Mouse (Mus musculus): ENCODE data around the gene Rtl9. TPM values are rescaled to one million over a fixed set of nuclear protein-coding genes. Genes with fewer than 3 reads are reported as not detected.

The Rtl9 gene
- polyA plus RNA-seq (2012; ENCODE audit: insufficient read depth, insufficient read length, low replicate concordance, missing spikeins) = not detected in 2 replicates

GRCm38 (mm10) chrX:143099044-143099754, at the start of gene Rtl9:
Rtl9 (plus strand) TSS chrX:143099594.
- Histone ChIP-seq H3K27ac (ENCODE audit: insufficient read depth, low read depth, low read length) (no peak within 1 kb of the TSS), H3K4me1 (ENCODE audit: control insufficient read depth, insufficient read depth, low read length) (no peaks in the 10 kb centered on the region), H3K4me3 (ENCODE audit: insufficient read depth, low read depth, low read length) (no peak within 1 kb of the TSS)
- 94% methylated on average over 1 of the region's 1 CpGs for WGBS
- TF ChIP-seq POLR2A (IDR thresholded peaks at IDR 0.05; ENCODE audit: insufficient read depth, low read depth, low read length) = no peak
- TF ChIP-seq CTCF (IDR thresholded peaks at IDR 0.05; ENCODE audit: insufficient read depth, low read depth, low read length) = no peak

DNA sequence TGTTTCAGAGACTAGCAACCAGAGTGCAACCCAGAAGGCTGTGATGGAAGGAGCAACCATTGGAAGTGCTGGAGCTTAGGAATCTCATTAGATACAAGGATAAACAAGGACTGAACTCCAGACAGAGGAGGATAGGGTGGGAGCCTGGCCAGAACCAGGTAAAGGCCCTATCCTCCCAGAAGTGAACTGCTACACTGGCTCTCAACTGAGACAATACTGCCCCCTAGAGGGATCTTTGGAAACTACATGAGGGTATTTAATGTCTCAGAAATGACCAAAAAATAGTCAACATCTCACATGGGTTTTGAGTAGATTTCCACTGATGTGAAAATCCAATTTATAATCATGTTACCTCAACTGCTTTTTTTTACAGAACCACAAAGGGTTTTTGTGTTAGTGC, 47.9 kb upstream of the Rtl9 start:
- H3K4me3 ChIP-seq (ENCODE audit: insufficient read depth, low read depth, low read length) = no peak overlapping the region
- H3K4me1 ChIP-seq (ENCODE audit: control insufficient read depth, insufficient read depth, low read length) = no peaks in the 10 kb centered on the region
- H3K27ac ChIP-seq (ENCODE audit: insufficient read depth, low read depth, low read length) = no peak overlapping the region
- TF ChIP-seq CTCF (IDR thresholded peaks at IDR 0.05; ENCODE audit: insufficient read depth, low read depth, low read length) = no peak
- no peak for TF ChIP-seq POLR2A (IDR thresholded peaks at IDR 0.05; ENCODE audit: insufficient read depth, low read depth, low read length)

GRCm38 (mm10) chrX:143051921-143052320, 47.5 kb upstream of the Rtl9 start:
- WGBS = 76% methylated on average over 4 of the region's 4 CpGs
- H3K4me1 ChIP-seq (ENCODE audit: control insufficient read depth, insufficient read depth, low read length) = no peaks in the 10 kb centered on the region
- H3K27ac ChIP-seq (ENCODE audit: insufficient read depth, low read depth, low read length) = no peak overlapping the region

GRCm38 (mm10) chrX:143058829-143059228, 40.6 kb upstream of the Rtl9 start:
- Histone ChIP-seq H3K27ac (ENCODE audit: insufficient read depth, low read depth, low read length) (no peak overlapping the region), H3K4me1 (ENCODE audit: control insufficient read depth, insufficient read depth, low read length) (peaks cover under 1% of the 10 kb centered on the region; the same call in 1 of the 2 replicates), H3K4me3 (ENCODE audit: insufficient read depth, low read depth, low read length) (no peak overlapping the region)
- WGBS = 11% methylated on average over 12 of the region's 12 CpGs
- TF ChIP-seq POLR2A (IDR thresholded peaks at IDR 0.05; ENCODE audit: insufficient read depth, low read depth, low read length) (no peak), CTCF (IDR thresholded peaks at IDR 0.05; ENCODE audit: insufficient read depth, low read depth, low read length) (peak; percentile 78)

More at GRCm38 (mm10) chrX:143051921-143052320, 47.5 kb upstream of the Rtl9 start:
- no peak overlapping the region for H3K4me3 ChIP-seq (ENCODE audit: insufficient read depth, low read depth, low read length)
- no peak for TF ChIP-seq POLR2A (IDR thresholded peaks at IDR 0.05; ENCODE audit: insufficient read depth, low read depth, low read length)
- TF ChIP-seq CTCF (IDR thresholded peaks at IDR 0.05; ENCODE audit: insufficient read depth, low read depth, low read length) = no peak

DNA sequence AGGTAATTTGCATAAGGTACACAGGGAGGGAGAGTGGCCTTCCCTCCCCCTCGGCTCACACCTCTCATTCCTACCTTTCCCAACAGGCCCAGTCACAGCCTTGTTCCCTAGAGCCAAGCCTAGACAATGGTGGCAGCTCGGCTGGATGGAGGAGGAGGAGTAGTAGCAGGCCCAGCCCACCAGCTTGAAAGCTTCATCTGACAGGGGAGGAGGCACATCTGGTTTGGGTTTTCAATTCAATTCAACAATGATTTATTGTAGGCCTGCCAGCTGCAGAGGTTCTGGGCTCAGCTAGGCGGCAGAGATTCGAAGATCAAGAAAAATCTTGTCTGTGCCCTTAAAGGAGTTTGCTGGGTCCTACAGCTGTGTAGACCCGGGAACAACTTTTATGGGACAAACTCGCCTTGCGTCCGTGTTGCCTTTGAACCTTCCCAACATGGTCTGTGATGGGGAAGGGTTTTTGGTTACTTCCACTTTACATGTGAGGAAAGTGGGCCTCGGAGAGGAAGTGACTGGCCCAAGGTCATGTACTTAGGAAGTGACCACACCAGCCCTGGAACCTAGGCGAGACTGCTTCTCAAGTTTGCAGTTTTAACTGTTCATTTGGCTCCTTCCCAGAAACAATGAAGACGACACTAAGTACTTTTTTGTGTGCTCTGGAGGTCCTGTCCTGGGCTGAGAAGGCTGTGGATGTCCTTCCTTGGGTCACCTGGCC, 36.6 kb upstream of the Rtl9 start:
- 82% methylated on average over 11 of the region's 11 CpGs for WGBS
- Histone ChIP-seq H3K4me1 (ENCODE audit: control insufficient read depth, insufficient read depth, low read length) (peaks cover 5% of the 10 kb centered on the region), H3K27ac (ENCODE audit: insufficient read depth, low read depth, low read length) (no peak overlapping the region), H3K4me3 (ENCODE audit: insufficient read depth, low read depth, low read length) (no peak overlapping the region)
- no peak for TF ChIP-seq POLR2A (IDR thresholded peaks at IDR 0.05; ENCODE audit: insufficient read depth, low read depth, low read length)
- no peak for TF ChIP-seq CTCF (IDR thresholded peaks at IDR 0.05; ENCODE audit: insufficient read depth, low read depth, low read length)

GRCm38 (mm10) chrX:143063780-143064179, 35.6 kb upstream of the Rtl9 start:
- Histone ChIP-seq H3K27ac (ENCODE audit: insufficient read depth, low read depth, low read length) (no peak overlapping the region), H3K4me3 (ENCODE audit: insufficient read depth, low read depth, low read length) (no peak overlapping the region), H3K4me1 (ENCODE audit: control insufficient read depth, insufficient read depth, low read length) (peaks cover 5% of the 10 kb centered on the region)
- 53% methylated on average over 7 of the region's 7 CpGs for WGBS
- TF ChIP-seq POLR2A (IDR thresholded peaks at IDR 0.05; ENCODE audit: insufficient read depth, low read depth, low read length) = no peak
- TF ChIP-seq CTCF (IDR thresholded peaks at IDR 0.05; ENCODE audit: insufficient read depth, low read depth, low read length) = no peak

DNA sequence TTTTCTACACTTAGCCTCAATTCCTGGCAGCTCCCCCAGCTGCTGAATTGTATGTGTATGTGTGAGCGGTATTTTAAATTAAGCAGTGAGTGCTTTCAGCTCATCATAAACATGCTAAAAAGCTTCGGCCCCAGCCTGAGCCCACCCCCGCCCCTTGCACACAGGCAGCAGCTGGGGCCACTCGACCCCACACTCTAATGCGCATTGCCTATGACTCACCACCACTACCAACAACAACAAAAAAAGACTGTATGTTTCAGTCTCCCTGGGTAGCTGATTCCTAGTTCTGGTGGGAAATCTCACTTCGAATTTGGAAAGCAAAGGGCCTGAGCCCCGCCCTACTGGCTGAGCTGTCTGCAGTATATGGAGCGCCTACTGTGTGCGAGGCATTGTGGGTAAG, 35.1 kb upstream of the Rtl9 start:
- H3K27ac ChIP-seq (ENCODE audit: insufficient read depth, low read depth, low read length) = no peak overlapping the region
- H3K4me3 ChIP-seq (ENCODE audit: insufficient read depth, low read depth, low read length) = no peak overlapping the region
- TF ChIP-seq POLR2A (IDR thresholded peaks at IDR 0.05; ENCODE audit: insufficient read depth, low read depth, low read length) (no peak), CTCF (IDR thresholded peaks at IDR 0.05; ENCODE audit: insufficient read depth, low read depth, low read length) (no peak)
- 43% methylated on average over 9 of the region's 9 CpGs for WGBS
- peaks cover 5% of the 10 kb centered on the region for H3K4me1 ChIP-seq (ENCODE audit: control insufficient read depth, insufficient read depth, low read length)

- peaks cover 5% of the 10 kb centered on the region for H3K4me1 ChIP-seq (ENCODE audit: control insufficient read depth, insufficient read depth, low read length)
- H3K27ac ChIP-seq (ENCODE audit: insufficient read depth, low read depth, low read length) = no peak overlapping the region
- TF ChIP-seq POLR2A (IDR thresholded peaks at IDR 0.05; ENCODE audit: insufficient read depth, low read depth, low read length) = no peak
- no peak for TF ChIP-seq CTCF (IDR thresholded peaks at IDR 0.05; ENCODE audit: insufficient read depth, low read depth, low read length)
- WGBS = 51% methylated on average over 17 of the region's 17 CpGs
- no peak overlapping the region for H3K4me3 ChIP-seq (ENCODE audit: insufficient read depth, low read depth, low read length)
These were observed 32.9 kb upstream of the Rtl9 start for GRCm38 (mm10) chrX:143066320-143067114.

Measured in olfactory bulb, adult 2 months (tissue).